Mouse (Mus musculus) cortical plate, adult 2 months (tissue): ENCODE data around the gene Kif15. TPM values are rescaled to one million over a fixed set of nuclear protein-coding genes. Genes with fewer than 3 reads are reported as not detected.

Experiments used
- H3K27ac ChIP-seq: fragments of 200-500 bp; 2 replicates; pipeline ENCODE4 v1.5.1; 2012; ENCODE audit warnings: low read length, control low read depth, inconsistent platforms; ENCODE audit not compliant: insufficient read depth
- H3K4me1 ChIP-seq: fragments of 200-500 bp; 2 replicates; pipeline ENCODE4 v1.6.1; 2011; ENCODE audit warnings: low read length; ENCODE audit not compliant: control insufficient read depth, insufficient read depth
- H3K4me3 ChIP-seq: fragments of 200-500 bp; 2 replicates; pipeline ENCODE4 v1.5.1; 2011; ENCODE audit warnings: mild to moderate bottlenecking, low read length, control low read depth; ENCODE audit not compliant: insufficient read depth
- CTCF ChIP-seq: fragments of 200-500 bp; IDR thresholded peaks from 2 replicates; pipeline ENCODE4 v1.5.1; 2011; ENCODE audit warnings: mild to moderate bottlenecking, control low read depth, low read length; ENCODE audit not compliant: insufficient read depth; ENCODE audit errors: extremely low read depth
- POLR2A ChIP-seq: fragments of 200-500 bp; IDR thresholded peaks from 2 replicates; pipeline ENCODE4 v1.6.1; 2011; ENCODE audit warnings: mild to moderate bottlenecking, low read length, control low read depth; ENCODE audit not compliant: insufficient read depth; ENCODE audit errors: extremely low read depth
- polyA plus RNA-seq: library from polyadenylated mRNA; depleted of rRNA; stranded (reverse); fragments of >200 nt; gene quantifications from 2 replicates; pipeline ENCODE4 v1.2.3, GENCODE M21; 2012; rRNA removed

Kif15 gene
- 0.79 and 0.92 TPM in 2 replicates for polyA plus RNA-seq

DNA sequence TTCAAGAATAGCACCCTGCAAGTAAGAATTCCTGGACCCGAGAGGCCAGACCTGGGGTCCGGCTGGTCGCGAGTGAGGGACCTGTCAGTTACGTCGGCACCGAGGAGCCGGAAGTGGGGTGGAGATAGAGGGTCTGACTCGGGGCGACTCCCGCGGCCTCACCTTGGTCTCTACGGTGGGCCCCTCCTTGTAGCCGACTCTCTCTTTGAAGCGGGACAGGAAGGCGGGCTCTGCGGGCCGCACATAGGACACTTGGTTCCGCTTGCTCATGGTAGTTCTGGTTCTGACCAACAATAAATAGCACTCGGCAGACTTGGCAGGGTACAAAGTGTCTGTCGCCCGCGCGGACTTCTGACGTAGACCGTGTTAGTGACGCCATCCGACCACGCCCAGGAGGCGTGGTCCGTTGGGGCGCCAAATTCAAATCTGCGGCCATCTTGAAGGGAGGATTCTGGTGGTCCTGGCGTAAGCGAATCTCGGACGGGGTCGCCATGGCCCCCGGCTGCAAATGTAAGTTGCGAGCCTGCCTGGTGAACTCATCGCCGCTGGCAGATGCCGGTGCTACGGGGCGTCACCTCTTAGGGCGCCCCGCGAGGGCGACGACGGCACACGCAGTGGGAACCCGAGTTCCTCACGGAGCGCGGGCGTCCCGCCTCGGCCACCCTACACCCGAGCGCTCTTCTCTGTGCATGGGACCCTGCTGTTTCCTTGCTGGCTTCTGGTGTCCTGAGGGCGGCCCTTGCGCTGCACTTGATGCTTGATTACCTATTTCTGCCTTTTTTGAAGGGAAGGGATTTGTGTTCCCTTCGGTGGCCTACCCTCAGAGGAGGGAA lies at the start of gene Kif15, which contains the start of gene 1110059G10Rik:
Gene Kif15, plus strand, starts transcription at position 404 of the 833 bp plus-strand sequence.
Gene 1110059G10Rik, minus strand, starts transcription at position 358 of the 833 bp plus-strand sequence.
- peak within 1 kb of the TSS; percentile 98 for H3K4me3 ChIP-seq
- peaks cover 1% of the 10 kb centered on the region; the same call in 1 of the 2 replicates for H3K4me1 ChIP-seq
- TF ChIP-seq POLR2A (peak; percentile 82), CTCF (no peak)
- H3K27ac ChIP-seq = peak within 1 kb of the TSS; percentile 91

DNA sequence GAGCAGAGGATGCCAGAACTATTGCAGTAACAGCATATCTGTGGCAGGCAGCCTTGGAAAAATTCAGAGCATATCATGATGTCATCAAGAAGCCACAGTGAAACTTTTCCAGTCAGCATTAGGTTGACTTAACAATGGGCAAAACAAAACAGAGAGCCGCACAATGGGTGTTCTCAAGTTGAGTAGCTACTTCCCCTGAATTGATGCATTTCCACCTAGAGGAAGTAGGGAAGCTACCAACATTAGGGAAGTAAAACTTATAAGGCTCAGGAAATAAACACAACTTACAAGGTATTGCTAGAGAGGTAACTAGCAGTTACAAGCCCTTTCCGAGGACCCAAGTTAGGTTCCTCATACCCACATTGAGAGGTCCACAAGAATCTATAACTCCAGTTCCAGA lies 49.8 kb upstream of the Kif15 start:
- TF ChIP-seq CTCF = no peak
- no peak for TF ChIP-seq POLR2A
- Histone ChIP-seq H3K4me3 (no peak overlapping the region), H3K27ac (no peak overlapping the region), H3K4me1 (no peaks in the 10 kb centered on the region)

DNA sequence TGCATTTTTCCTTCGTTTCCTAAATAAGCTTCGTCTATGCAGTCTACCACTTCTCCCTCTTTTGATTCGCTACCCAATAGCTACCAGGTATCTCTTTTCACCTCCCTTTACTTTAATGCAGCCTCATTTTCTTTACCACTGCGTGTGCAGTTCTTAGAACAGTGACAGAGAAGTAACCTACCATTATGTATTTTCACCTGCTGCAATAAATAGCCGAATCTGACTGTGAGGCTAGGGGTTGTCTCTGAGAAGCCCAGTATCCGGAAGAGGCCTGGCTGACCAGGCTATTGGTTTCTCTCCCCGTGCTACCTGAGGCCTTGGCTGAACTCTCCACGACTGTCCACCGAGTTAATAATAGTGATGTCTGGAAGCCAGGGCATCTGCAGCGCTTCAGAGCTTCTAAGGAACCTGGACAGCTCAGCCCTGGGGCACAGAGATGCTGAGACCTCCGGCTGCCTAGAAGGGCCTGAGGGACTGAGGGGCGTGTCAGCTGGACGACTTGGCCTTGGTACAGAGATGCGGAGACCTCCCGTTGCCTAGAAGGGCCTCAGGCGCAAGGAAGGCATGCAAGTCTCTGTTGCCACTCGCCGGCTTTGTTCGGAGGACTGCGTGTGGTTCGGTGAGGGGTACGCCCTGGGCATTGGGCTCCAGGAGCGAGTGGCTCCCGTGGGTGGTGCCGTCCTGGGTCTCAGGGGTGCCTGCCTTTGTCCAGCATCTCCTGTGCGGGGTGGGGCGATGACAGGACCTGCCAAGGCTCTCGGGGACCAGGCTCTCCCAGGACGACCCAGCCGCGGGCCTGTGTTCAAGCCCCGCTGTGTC lies 47.9 kb upstream of the Kif15 start:
- no peaks in the 10 kb centered on the region for H3K4me1 ChIP-seq
- H3K27ac ChIP-seq = no peak overlapping the region
- peak overlapping the region; percentile 33 for H3K4me3 ChIP-seq
- TF ChIP-seq POLR2A (no peak), CTCF (no peak)

DNA sequence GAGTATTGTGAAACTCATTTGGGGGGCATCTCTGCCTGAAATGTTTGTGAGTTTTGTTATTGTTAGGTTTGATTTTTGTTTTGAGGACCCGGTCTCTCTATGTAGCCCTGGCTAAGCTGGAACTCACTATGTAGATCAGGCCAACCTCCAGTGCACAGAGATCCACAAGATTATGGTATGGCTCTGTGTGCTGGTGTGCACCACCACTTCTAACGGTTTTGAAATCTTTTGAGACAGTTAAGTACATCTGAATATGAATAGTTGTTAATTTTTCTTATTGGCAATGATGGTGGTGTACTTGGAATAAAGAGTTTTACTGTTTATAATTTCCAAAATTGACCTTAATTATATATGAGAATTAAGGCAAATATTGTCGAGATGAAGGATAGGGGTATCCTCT lies 28.4 kb upstream of the Kif15 start:
- no peaks in the 10 kb centered on the region for H3K4me1 ChIP-seq
- no peak overlapping the region for H3K27ac ChIP-seq
- TF ChIP-seq CTCF (no peak), POLR2A (no peak)
- peak overlapping the region; percentile 44; the same call in 1 of the 2 replicates for H3K4me3 ChIP-seq

DNA sequence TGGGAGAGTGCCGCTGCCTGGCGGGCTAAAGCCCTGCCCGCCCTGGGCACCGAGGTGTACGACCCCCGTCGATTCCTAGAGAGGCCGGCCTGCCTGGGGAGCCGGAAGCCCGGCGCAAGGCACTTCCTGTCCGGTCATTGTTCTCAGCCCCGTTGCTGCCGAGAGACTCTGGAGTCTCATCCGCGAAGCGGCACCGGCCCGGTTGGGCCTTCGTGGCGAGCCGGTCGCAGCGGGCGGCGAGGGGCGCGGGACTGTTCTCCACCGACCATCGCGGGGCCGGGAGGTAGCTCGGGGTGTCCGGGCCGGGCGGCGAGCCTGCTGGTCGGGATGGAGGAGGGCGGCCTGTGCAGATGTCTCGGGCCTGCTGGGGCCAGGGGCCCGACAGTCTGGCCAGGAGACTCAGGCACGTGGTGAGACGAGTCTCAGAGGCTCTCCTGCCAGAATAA lies 27.9 kb upstream of the Kif15 start, which contains the start of gene Zfp105:
Gene Zfp105, plus strand, starts transcription at position 137 of the 446 bp plus-strand sequence.
- peak within 1 kb of the TSS; percentile 44 for H3K4me3 ChIP-seq
- no peak within 1 kb of the TSS for H3K27ac ChIP-seq
- TF ChIP-seq POLR2A (peak; percentile 15; the same call in 1 of the 2 replicates), CTCF (no peak)
- no peaks in the 10 kb centered on the region for H3K4me1 ChIP-seq

DNA sequence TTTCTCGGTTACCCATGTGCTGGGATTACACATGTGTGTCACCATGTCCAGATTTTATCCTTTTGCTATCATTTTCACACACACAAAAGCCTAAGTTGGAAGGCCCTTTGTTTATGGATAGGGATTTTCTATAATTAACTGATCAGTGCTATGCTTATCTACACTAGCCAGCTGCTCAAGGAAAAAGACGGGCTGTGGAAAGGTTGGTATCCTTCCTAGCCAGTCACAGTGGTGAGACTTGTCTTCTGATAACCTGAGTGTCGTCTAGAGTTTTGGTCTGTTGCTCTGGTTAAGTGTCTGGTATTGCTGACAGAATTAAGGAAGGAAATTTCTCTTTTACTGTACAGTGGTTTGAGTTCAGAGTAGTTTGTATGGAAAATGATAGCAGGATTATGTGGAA lies 21.9 kb upstream of the Kif15 start:
- no peak overlapping the region for H3K27ac ChIP-seq

DNA sequence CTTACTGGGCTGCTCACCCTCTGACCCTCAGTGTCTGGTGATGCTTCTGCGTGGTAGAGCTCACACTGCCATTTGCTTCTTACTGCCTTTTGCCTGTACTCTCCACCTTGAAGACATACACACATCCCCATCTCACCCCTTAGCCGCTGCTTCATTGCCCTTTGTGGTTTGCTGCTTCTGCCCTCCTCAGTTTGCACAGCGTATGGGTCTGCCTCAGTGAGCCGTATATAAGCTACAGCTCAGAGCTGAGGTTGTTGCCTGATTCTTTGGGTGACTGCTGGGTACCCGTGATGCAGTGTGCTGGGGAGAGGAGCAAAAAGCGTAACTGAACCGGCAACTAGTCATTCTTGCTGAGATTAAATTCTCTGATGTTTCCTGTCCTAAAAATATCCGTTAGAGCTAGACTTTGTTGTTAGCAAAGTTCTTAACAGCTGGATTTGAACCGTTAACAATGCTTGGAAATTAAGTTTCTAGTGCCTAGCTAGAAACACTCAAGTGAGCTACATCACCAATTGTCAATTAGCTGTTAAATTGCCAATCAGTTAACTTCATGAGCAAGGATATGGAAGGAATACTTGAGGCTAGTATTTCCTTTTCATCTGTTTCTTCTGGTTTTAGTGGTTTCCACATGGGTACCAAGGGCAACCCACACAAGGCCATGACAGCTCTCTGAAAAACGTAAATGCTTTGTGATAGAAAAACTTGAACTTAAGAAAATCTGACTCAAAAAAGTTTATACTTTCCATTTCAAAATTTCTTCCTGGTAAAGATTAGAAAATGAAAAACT lies 47.8 kb downstream of the Kif15 start:
- H3K27ac ChIP-seq = no peak overlapping the region
- TF ChIP-seq CTCF (no peak), POLR2A (no peak)
- no peak overlapping the region for H3K4me3 ChIP-seq
- H3K4me1 ChIP-seq = no peaks in the 10 kb centered on the region

More for the DNA sequence above, 21.9 kb upstream of the Kif15 start:
- H3K4me3 ChIP-seq = no peak overlapping the region
- H3K4me1 ChIP-seq = no peaks in the 10 kb centered on the region
- TF ChIP-seq CTCF = no peak
- TF ChIP-seq POLR2A = no peak

DNA sequence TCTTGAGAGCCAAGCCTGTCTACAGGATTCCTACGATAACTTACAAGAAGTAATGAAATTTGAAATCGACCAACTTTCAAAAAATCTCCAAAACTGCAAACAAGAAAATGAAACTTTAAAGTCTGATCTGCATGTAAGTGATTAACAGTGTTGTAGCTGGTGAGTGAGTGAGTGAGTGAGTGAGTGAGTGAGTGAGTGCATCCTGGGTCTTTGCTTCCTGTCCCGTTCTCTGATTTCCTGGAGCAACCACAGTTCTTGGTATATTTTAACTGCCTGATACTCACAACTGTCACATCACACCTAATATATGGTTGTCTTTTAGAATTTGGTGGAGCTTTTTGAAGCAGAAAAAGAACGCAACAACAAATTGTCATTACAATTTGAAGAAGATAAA lies 48.3 kb downstream of the Kif15 start:
- TF ChIP-seq CTCF (no peak), POLR2A (no peak)
- Histone ChIP-seq H3K4me3 (no peak overlapping the region), H3K4me1 (no peaks in the 10 kb centered on the region), H3K27ac (no peak overlapping the region)

DNA sequence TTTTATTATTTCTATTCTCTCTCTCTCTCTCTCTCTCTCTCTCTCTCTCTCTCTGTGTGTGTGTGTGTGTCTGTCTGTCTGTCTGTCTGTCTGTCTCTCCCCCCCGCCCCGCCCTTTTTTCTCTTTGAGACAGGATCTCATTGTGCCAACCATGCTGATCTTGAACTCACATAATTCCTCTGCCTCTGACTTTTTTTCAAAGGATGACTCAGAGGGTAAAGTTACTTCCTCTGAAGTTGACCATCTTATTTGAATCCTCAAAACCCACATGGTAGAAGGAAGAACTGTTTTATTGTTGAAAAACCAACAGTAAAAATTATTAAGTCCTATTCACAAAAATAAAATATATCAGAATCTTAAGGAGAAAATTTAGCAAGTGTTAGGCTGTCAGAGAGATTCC lies 53.9 kb downstream of the Kif15 start:
- TF ChIP-seq CTCF = no peak
- no peak for TF ChIP-seq POLR2A
- H3K4me3 ChIP-seq = no peak overlapping the region
- no peak overlapping the region for H3K27ac ChIP-seq
- H3K4me1 ChIP-seq = no peaks in the 10 kb centered on the region
